Mouse (Mus musculus): ENCODE data around the gene Pygo1. TPM values are rescaled to one million over a fixed set of nuclear protein-coding genes. Genes with fewer than 3 reads are reported as not detected.
A peak's percentile ranks its signal among the peaks of the same experiment; 100 is the strongest.

The Pygo1 gene
- polyA plus RNA-seq, 1 experiment: 0.38 TPM

GRCm38 (mm10) chr9:72931166-72931790 is 5.8 kb downstream of the Pygo1 start:
- H3K4me1 ChIP-seq (ENCODE audit: control insufficient read depth, insufficient read depth, low read length): no peaks in the 10 kb centered on the region
- H3K27ac ChIP-seq (ENCODE audit: insufficient read depth, low read depth, low read length): no peak overlapping the region
- DNase-seq: no peak
- no peaks in the 10 kb centered on the region for H3K36me3 ChIP-seq (ENCODE audit: control insufficient read depth, insufficient read depth, low read length)
- H3K4me3 ChIP-seq (ENCODE audit: insufficient read depth, low read depth, low read length): no peak overlapping the region
- H3K27me3 ChIP-seq (replicated peaks; ENCODE audit: control insufficient read depth, insufficient read depth, low read length): no peaks in the 10 kb centered on the region
- WGBS: 85% methylated on average over 13 of the region's 13 CpGs
- TF ChIP-seq POLR2A (IDR thresholded peaks at IDR 0.05; ENCODE audit: low read depth, low read length): no peak
- TF ChIP-seq CTCF (conservative IDR thresholded peaks at IDR 0.05; ENCODE audit: insufficient read depth, insufficient read length, low read depth, low read length): no peak

GRCm38 (mm10) chr9:72935309-72935708 is 9.9 kb downstream of the Pygo1 start:
- Histone ChIP-seq H3K36me3 (ENCODE audit: control insufficient read depth, insufficient read depth, low read length) (no peaks in the 10 kb centered on the region), H3K4me3 (ENCODE audit: insufficient read depth, low read depth, low read length) (no peak overlapping the region), H3K27ac (ENCODE audit: insufficient read depth, low read depth, low read length) (no peak overlapping the region), H3K27me3 (replicated peaks; ENCODE audit: control insufficient read depth, insufficient read depth, low read length) (no peaks in the 10 kb centered on the region), H3K4me1 (ENCODE audit: control insufficient read depth, insufficient read depth, low read length) (no peaks in the 10 kb centered on the region)
- WGBS: 92% methylated on average over 4 of the region's 4 CpGs
- no peak for DNase-seq
- TF ChIP-seq POLR2A (IDR thresholded peaks at IDR 0.05; ENCODE audit: low read depth, low read length): no peak
- 0 out of 2 replicates have a peak, but pooled peaks have one; percentile 7 for TF ChIP-seq CTCF (conservative IDR thresholded peaks at IDR 0.05; ENCODE audit: insufficient read depth, insufficient read length, low read depth, low read length)

- TF ChIP-seq POLR2A (IDR thresholded peaks at IDR 0.05; ENCODE audit: low read depth, low read length) (no peak), CTCF (conservative IDR thresholded peaks at IDR 0.05; ENCODE audit: insufficient read depth, insufficient read length, low read depth, low read length) (no peak)
- Histone ChIP-seq H3K27ac (ENCODE audit: insufficient read depth, low read depth, low read length) (no peak overlapping the region), H3K36me3 (ENCODE audit: control insufficient read depth, insufficient read depth, low read length) (no peaks in the 10 kb centered on the region), H3K4me3 (ENCODE audit: insufficient read depth, low read depth, low read length) (no peak overlapping the region), H3K27me3 (replicated peaks; ENCODE audit: control insufficient read depth, insufficient read depth, low read length) (no peaks in the 10 kb centered on the region), H3K4me1 (ENCODE audit: control insufficient read depth, insufficient read depth, low read length) (no peaks in the 10 kb centered on the region)
- DNase-seq: no peak
- 87% methylated on average over 2 of the region's 2 CpGs for WGBS
Observed at GRCm38 (mm10) chr9:72936301-72936700, 10.9 kb downstream of the Pygo1 start.

GRCm38 (mm10) chr9:72943424-72943823 is 18.0 kb downstream of the Pygo1 start:
- H3K27ac ChIP-seq (ENCODE audit: insufficient read depth, low read depth, low read length): no peak overlapping the region
- 69% methylated on average over 3 of the region's 3 CpGs for WGBS
- no peaks in the 10 kb centered on the region for H3K27me3 ChIP-seq (replicated peaks; ENCODE audit: control insufficient read depth, insufficient read depth, low read length)
- H3K36me3 ChIP-seq (ENCODE audit: control insufficient read depth, insufficient read depth, low read length): no peaks in the 10 kb centered on the region
- TF ChIP-seq POLR2A (IDR thresholded peaks at IDR 0.05; ENCODE audit: low read depth, low read length) (no peak), CTCF (conservative IDR thresholded peaks at IDR 0.05; ENCODE audit: insufficient read depth, insufficient read length, low read depth, low read length) (peak; percentile 23; the same call in 1 of the 2 replicates)
- H3K4me1 ChIP-seq (ENCODE audit: control insufficient read depth, insufficient read depth, low read length): no peaks in the 10 kb centered on the region
- DNase-seq: no peak
- H3K4me3 ChIP-seq (ENCODE audit: insufficient read depth, low read depth, low read length): no peak overlapping the region

- 94% methylated on average over 13 of the region's 13 CpGs for WGBS
- Histone ChIP-seq H3K27me3 (replicated peaks; ENCODE audit: control insufficient read depth, insufficient read depth, low read length) (no peaks in the 10 kb centered on the region), H3K4me3 (ENCODE audit: insufficient read depth, low read depth, low read length) (no peak overlapping the region), H3K27ac (ENCODE audit: insufficient read depth, low read depth, low read length) (no peak overlapping the region), H3K36me3 (ENCODE audit: control insufficient read depth, insufficient read depth, low read length) (no peaks in the 10 kb centered on the region), H3K4me1 (ENCODE audit: control insufficient read depth, insufficient read depth, low read length) (no peaks in the 10 kb centered on the region)
- TF ChIP-seq POLR2A (IDR thresholded peaks at IDR 0.05; ENCODE audit: low read depth, low read length) (no peak), CTCF (conservative IDR thresholded peaks at IDR 0.05; ENCODE audit: insufficient read depth, insufficient read length, low read depth, low read length) (no peak)
- no peak for DNase-seq
Observed at GRCm38 (mm10) chr9:72944286-72944685, 18.8 kb downstream of the Pygo1 start.

GRCm38 (mm10) chr9:72947010-72947409 is 21.6 kb downstream of the Pygo1 start:
- WGBS: 97% methylated on average over 1 of the region's 1 CpGs
- no peak for DNase-seq
- no peak overlapping the region for H3K4me3 ChIP-seq (ENCODE audit: insufficient read depth, low read depth, low read length)
- H3K27ac ChIP-seq (ENCODE audit: insufficient read depth, low read depth, low read length): no peak overlapping the region
- no peak for TF ChIP-seq POLR2A (IDR thresholded peaks at IDR 0.05; ENCODE audit: low read depth, low read length)
- no peak for TF ChIP-seq CTCF (conservative IDR thresholded peaks at IDR 0.05; ENCODE audit: insufficient read depth, insufficient read length, low read depth, low read length)
- no peaks in the 10 kb centered on the region for H3K27me3 ChIP-seq (replicated peaks; ENCODE audit: control insufficient read depth, insufficient read depth, low read length)
- H3K36me3 ChIP-seq (ENCODE audit: control insufficient read depth, insufficient read depth, low read length): no peaks in the 10 kb centered on the region
- H3K4me1 ChIP-seq (ENCODE audit: control insufficient read depth, insufficient read depth, low read length): no peaks in the 10 kb centered on the region

GRCm38 (mm10) chr9:72949572-72949971 is 24.1 kb downstream of the Pygo1 start:
- H3K4me1 ChIP-seq (ENCODE audit: control insufficient read depth, insufficient read depth, low read length): no peaks in the 10 kb centered on the region
- 57% methylated on average over 7 of the region's 7 CpGs for WGBS
- H3K27me3 ChIP-seq (replicated peaks; ENCODE audit: control insufficient read depth, insufficient read depth, low read length): no peaks in the 10 kb centered on the region
- no peak for DNase-seq
- no peak for TF ChIP-seq POLR2A (IDR thresholded peaks at IDR 0.05; ENCODE audit: low read depth, low read length)
- no peak for TF ChIP-seq CTCF (conservative IDR thresholded peaks at IDR 0.05; ENCODE audit: insufficient read depth, insufficient read length, low read depth, low read length)
- H3K36me3 ChIP-seq (ENCODE audit: control insufficient read depth, insufficient read depth, low read length): no peaks in the 10 kb centered on the region
- H3K4me3 ChIP-seq (ENCODE audit: insufficient read depth, low read depth, low read length): no peak overlapping the region
- no peak overlapping the region for H3K27ac ChIP-seq (ENCODE audit: insufficient read depth, low read depth, low read length)

Data from kidney, adult 2 months (tissue).